In genomic region chr12:31997328-31997878, GRCm38 (mm10) we compare ENCODE assay signal across 18 mouse cellular contexts. TPM values are rescaled to one million over a fixed set of nuclear protein-coding genes. Genes with fewer than 3 reads are reported as not detected.
DNase-seq lines count a peak whose midpoint lies in the region; ATAC-seq and TF ChIP-seq lines count a peak whose summit lies in the region.
"Had no signal": no experiment of that assay in that cellular context is flagged by ENCODE, and none has a peak within 500 bp of the region (broad histone marks: within the 10 kb centered on the region; RNA-seq: fewer than 3 reads in every experiment).

No protein-coding gene starts in this region.

- 35% methylated on average over 3 of the region's 3 CpGs for WGBS in liver, embryonic 11.5 days
- 61% methylated on average over 3 of the region's 3 CpGs for WGBS in macrophage (ENCODE audit: missing documents)
- 86% methylated on average over 3 of the region's 3 CpGs for WGBS in limb, embryonic 10.5 days

- no peak overlapping the region; the same call in 1 of the 2 replicates for H3K4me2 ChIP-seq in liver, embryonic 11.5 days
- H3K4me2 ChIP-seq: heart, embryonic 12.5 days; lung, embryonic 15.5 days; neural tube, embryonic 13.5 days had no signal

- H3K4me3 ChIP-seq in liver, embryonic 11.5 days (ENCODE audit: low read depth, low read length): no peak overlapping the region
- no peak overlapping the region for H3K4me3 ChIP-seq in MEL (ENCODE audit: control insufficient read depth in 1 of 2, insufficient read depth in 1 of 2, low read depth in 2 of 2, low read length in 2 of 2)
- H3K4me3 ChIP-seq in macrophage (ENCODE audit: inconsistent target): no peak overlapping the region
- no peak overlapping the region for H3K4me3 ChIP-seq in limb, embryonic 10.5 days
- H3K4me3 ChIP-seq: heart, embryonic 12.5 days; lung, embryonic 15.5 days; neural tube, embryonic 13.5 days had no signal

- DNase-seq in liver, embryonic 11.5 days (ENCODE audit: low spot score): peak; percentile 23
- DNase-seq in liver (no peak), MEL (ENCODE audit: low read depth, low spot score) (peak; percentile 67)
- no peak for DNase-seq in limb, embryonic 10.5 days (ENCODE audit: low spot score)
- no peak for DNase-seq in kidney, adult 9 months
- no peak for DNase-seq in left cerebral cortex, adult 8-10 months (ENCODE audit: low spot score in 2 of 2)
- DNase-seq: adrenal gland, adult 8-10 months; cerebellum, adult 11 months; cerebellum, postnatal 14 days; embryo, embryonic 11 days; heart, postnatal 36 days; right cerebral cortex, adult 18-20 months; thymus, postnatal 14 days had no signal

- no peak for TF ChIP-seq POLR2A in MEL (IDR thresholded peaks at IDR 0.05; ENCODE audit: control insufficient read depth in 1 of 2, insufficient read depth in 1 of 2, low read depth in 1 of 2, low read length in 2 of 2, poor library complexity in 1 of 2)

- no peaks in the 10 kb centered on the region for H3K9me3 ChIP-seq in liver, embryonic 11.5 days (ENCODE audit: control insufficient read depth, low read length)
- H3K9me3 ChIP-seq in MEL (replicated peaks; ENCODE audit: insufficient read depth, low read length): no peaks in the 10 kb centered on the region
- H3K9me3 ChIP-seq in limb, embryonic 10.5 days (replicated peaks): no peaks in the 10 kb centered on the region
- H3K9me3 ChIP-seq: heart, embryonic 12.5 days; lung, embryonic 15.5 days; neural tube, embryonic 13.5 days had no signal

- peaks cover 39% of the 10 kb centered on the region for H3K4me1 ChIP-seq in liver, embryonic 11.5 days (replicated peaks; ENCODE audit: control insufficient read depth, insufficient read depth, low read length)
- peaks cover 17 to 42% of the 10 kb centered on the region in 2 experiments for H3K4me1 ChIP-seq in MEL (ENCODE audit: control insufficient read depth in 1 of 2, insufficient read depth in 2 of 2, low read length in 2 of 2)
- no peaks in the 10 kb centered on the region for H3K4me1 ChIP-seq in limb, embryonic 10.5 days

- no peaks in the 10 kb centered on the region for H3K27me3 ChIP-seq in liver, embryonic 11.5 days (replicated peaks; ENCODE audit: control insufficient read depth, insufficient read depth, low read length)
- H3K27me3 ChIP-seq in MEL (ENCODE audit: control insufficient read depth in 1 of 2, insufficient read depth in 2 of 2, low read length in 2 of 2): no peaks in the 10 kb centered on the region
- no peaks in the 10 kb centered on the region for H3K27me3 ChIP-seq in limb, embryonic 10.5 days (ENCODE audit: low read depth, poor library complexity, severe bottlenecking)
- H3K27me3 ChIP-seq: heart, embryonic 12.5 days; lung, embryonic 15.5 days; neural tube, embryonic 13.5 days had no signal

- no peaks in the 10 kb centered on the region for H3K79me2 ChIP-seq in MEL (ENCODE audit: control insufficient read depth, insufficient read depth, low read length, poor library complexity)
- H3K79me2 ChIP-seq in macrophage (ENCODE audit: inconsistent target): no peaks in the 10 kb centered on the region

- TF ChIP-seq RAD21 in MEL (IDR thresholded peaks at IDR 0.05; ENCODE audit: low read depth, low read length): no peak

- ATAC-seq in liver, embryonic 11.5 days (replicated peaks; ENCODE audit: low FRiP score): 0 out of 2 replicates have a peak, but pooled peaks have one; percentile 14
- peak; percentile 2 for ATAC-seq in inflammation-experienced regulatory T-cells, adult 6 months

- TF ChIP-seq EP300 in MEL (IDR thresholded peaks at IDR 0.05; ENCODE audit: low read depth in 1 of 2, low read length in 2 of 2): peak; percentile 54 to 68; a peak in 2 of 4 replicates

- H3K36me3 ChIP-seq in liver, embryonic 11.5 days (ENCODE audit: control insufficient read depth, insufficient read depth, low read length): no peaks in the 10 kb centered on the region
- H3K36me3 ChIP-seq in MEL (ENCODE audit: control insufficient read depth in 1 of 2, insufficient read depth in 2 of 2, low read length in 2 of 2) (peaks cover 0 to 56% of the 10 kb centered on the region in 2 experiments; a peak in 2 of 4 replicates), macrophage (ENCODE audit: inconsistent target) (no peaks in the 10 kb centered on the region)
- H3K36me3 ChIP-seq in limb, embryonic 10.5 days: no peaks in the 10 kb centered on the region
- H3K36me3 ChIP-seq: heart, embryonic 12.5 days; lung, embryonic 15.5 days had no signal

- no peak overlapping the region for H3K27ac ChIP-seq in liver, embryonic 11.5 days (ENCODE audit: low read depth, low read length)
- H3K27ac ChIP-seq in MEL (ENCODE audit: control insufficient read depth, low read depth, low read length): peak overlapping the region; percentile 77
- H3K27ac ChIP-seq in macrophage: peak overlapping the region; percentile 88
- H3K27ac ChIP-seq in limb, embryonic 10.5 days: no peak overlapping the region
- H3K27ac ChIP-seq: lung, embryonic 15.5 days; neural tube, embryonic 13.5 days had no signal

- TF ChIP-seq CTCF in MEL (IDR thresholded peaks at IDR 0.05 in 2 of 3, conservative IDR thresholded peaks at IDR 0.05 in 1 of 3; ENCODE audit: control insufficient read depth in 1 of 3, insufficient read depth in 1 of 3, low read depth in 2 of 3, low read length in 3 of 3, poor library complexity in 1 of 3, severe bottlenecking in 1 of 3): no peak

- H3K9ac ChIP-seq in liver, embryonic 11.5 days (ENCODE audit: low read depth, low read length): no peak overlapping the region
- H3K9ac ChIP-seq in MEL (ENCODE audit: control insufficient read depth, low read depth, low read length, poor library complexity, severe bottlenecking): peak overlapping the region; percentile 8; the same call in 1 of the 2 replicates
- H3K9ac ChIP-seq: heart, embryonic 12.5 days; lung, embryonic 15.5 days; neural tube, embryonic 13.5 days had no signal

TF ChIP-seq in MEL, 35 proteins besides CTCF, POLR2A, EP300 and RAD21:
- TF ChIP-seq ZMIZ1 (IDR thresholded peaks at IDR 0.05; ENCODE audit: low read depth, low read length) (no peak), GATA1 (IDR thresholded peaks at IDR 0.05; ENCODE audit: low read depth, low read length) (peak; percentile 49; the same call in 1 of the 2 replicates), TCF12 (IDR thresholded peaks at IDR 0.05; ENCODE audit: low read depth, low read length) (0 out of 2 replicates have a peak, but pooled peaks have one; percentile 22), E2F4 (IDR thresholded peaks at IDR 0.05; ENCODE audit: borderline replicate concordance, low read depth, low read length) (no peak), RCOR1 (IDR thresholded peaks at IDR 0.05; ENCODE audit: low read depth, low read length) (peak; percentile 66; the same call in 1 of the 2 replicates), MYC (IDR thresholded peaks at IDR 0.05; ENCODE audit: low read depth, low read length) (0 out of 2 replicates have a peak, but pooled peaks have one; percentile 17)

RNA-seq across cellular contexts. Expression of gene Hbp1, which starts 47.1 kb away (rescaled TPM):
- polyA plus RNA-seq in liver, embryonic 11.5 days (2014; fragmentation: Nextera tagmentation; extraction: Ambion mirVana): 51.3 and 57.5 TPM in 2 replicates
- total RNA-seq in MEL (2012; rRNA removed): 4.3 and 7.2 TPM in 2 replicates
- 1 to 10 TPM in 1 of 2 experiments, not detected in 1; 8.8 TPM for polyA plus RNA-seq in MEL (2012; ENCODE audit: insufficient read depth in 1 of 2, insufficient read length in 2 of 2, low read depth in 1 of 2, low replicate concordance in 2 of 2, missing spikeins in 1 of 2)
- 100 to 1,000 TPM in 2 of 3 experiments, 10 to 100 TPM in 1; 90.3 to 147 (median 141) TPM for polyA plus RNA-seq in inflammation-experienced regulatory T-cells, adult 6 months (2017; shearing (Covaris generic))
- total RNA-seq in macrophage (2018; cell fraction: chromatin; rRNA removed): 100 to 1,000 TPM in 6 of 26 experiments, 10 to 100 TPM in 20; 39.6 to 138 (median 87.4) TPM
- total RNA-seq in macrophage (2018; cell fraction: cytosol; rRNA removed): 10 to 100 TPM; 33.1 to 83.0 (median 49.9) TPM
- total RNA-seq in macrophage (2018; cell fraction: nucleus; rRNA removed): 100 to 1,000 TPM in 2 of 26 experiments, 10 to 100 TPM in 24; 35.0 to 114 (median 66.5) TPM
- polyA plus RNA-seq in macrophage (2018): 37.4 to 85.3 TPM (median 72.2 TPM) in 3 replicates
- 84.4 and 110 TPM in 2 replicates for polyA plus RNA-seq in limb, embryonic 10.5 days (2016; fragmentation: Nextera tagmentation; extraction: Ambion mirVana)
- 10 to 100 TPM; 23.4 to 28.4 (median 27.0) TPM for total RNA-seq in left cerebral cortex, adult 8-10 months (2022)

Comparison
In these comparisons a context has a peak if more than half of its experiments do, and no peak if none do; other contexts are left out.
1. DNase-seq: peak in liver, embryonic 11.5 days (single experiment) and MEL (single experiment); none in liver (single experiment), limb, embryonic 10.5 days (single experiment), kidney, adult 9 months (single experiment) and left cerebral cortex, adult 8-10 months (0 of 2).
2. H3K27ac ChIP-seq: peak in MEL (single experiment) and macrophage (single experiment); none in liver, embryonic 11.5 days (single experiment) and limb, embryonic 10.5 days (single experiment).